Mouse (Mus musculus): ENCODE measurements around the gene Spata4. TPM values are rescaled to one million over a fixed set of nuclear protein-coding genes. Genes with fewer than 3 reads are reported as not detected.

Gene Spata4
- polyA plus RNA-seq (2015; fragmentation: Nextera tagmentation; extraction: Ambion mirVana): 0.20 TPM in 1 of 2 replicates, not detected in the other

GRCm38 (mm10) chr8:54600671-54601251, at the start of gene Spata4:
Spata4 (plus strand) TSS chr8:54600781.
- peak within 1 kb of the TSS; percentile 31 for H3K4me3 ChIP-seq (replicated peaks; ENCODE audit: low read length)
- 5% methylated on average over 21 of the region's 21 CpGs for WGBS
- H3K4me1 ChIP-seq (replicated peaks; ENCODE audit: control insufficient read depth, insufficient read depth, low read length): peaks cover 7% of the 10 kb centered on the region
- ATAC-seq: peak; percentile 91
- H3K27ac ChIP-seq (ENCODE audit: low read length): no peak within 1 kb of the TSS
- no peaks in the 10 kb centered on the region for H3K36me3 ChIP-seq (ENCODE audit: control insufficient read depth, insufficient read depth)
- no peaks in the 10 kb centered on the region for H3K27me3 ChIP-seq (replicated peaks; ENCODE audit: control insufficient read depth, insufficient read depth, low read length)
- H3K4me2 ChIP-seq (ENCODE audit: low read length): peak within 1 kb of the TSS; percentile 63
- no peaks in the 10 kb centered on the region for H3K9me3 ChIP-seq (ENCODE audit: control insufficient read depth, low read length)
- H3K9ac ChIP-seq (replicated peaks; ENCODE audit: low read depth, low read length): peak within 1 kb of the TSS; percentile 44

GRCm38 (mm10) chr8:54554921-54555320, 45.7 kb upstream of the Spata4 start:
- Histone ChIP-seq H3K9me3 (ENCODE audit: control insufficient read depth, low read length) (no peaks in the 10 kb centered on the region), H3K27me3 (replicated peaks; ENCODE audit: control insufficient read depth, insufficient read depth, low read length) (no peaks in the 10 kb centered on the region), H3K36me3 (ENCODE audit: control insufficient read depth, insufficient read depth) (no peaks in the 10 kb centered on the region), H3K27ac (ENCODE audit: low read length) (no peak overlapping the region), H3K4me3 (replicated peaks; ENCODE audit: low read length) (no peak overlapping the region), H3K4me2 (ENCODE audit: low read length) (no peak overlapping the region), H3K4me1 (replicated peaks; ENCODE audit: control insufficient read depth, insufficient read depth, low read length) (no peaks in the 10 kb centered on the region), H3K9ac (replicated peaks; ENCODE audit: low read depth, low read length) (no peak overlapping the region)
- 88% methylated on average over 2 of the region's 2 CpGs for WGBS
- no peak for ATAC-seq

- Histone ChIP-seq H3K4me3 (replicated peaks; ENCODE audit: low read length) (no peak overlapping the region), H3K4me1 (replicated peaks; ENCODE audit: control insufficient read depth, insufficient read depth, low read length) (no peaks in the 10 kb centered on the region), H3K4me2 (ENCODE audit: low read length) (no peak overlapping the region), H3K27ac (ENCODE audit: low read length) (no peak overlapping the region), H3K9ac (replicated peaks; ENCODE audit: low read depth, low read length) (no peak overlapping the region), H3K27me3 (replicated peaks; ENCODE audit: control insufficient read depth, insufficient read depth, low read length) (no peaks in the 10 kb centered on the region), H3K36me3 (ENCODE audit: control insufficient read depth, insufficient read depth) (no peaks in the 10 kb centered on the region), H3K9me3 (ENCODE audit: control insufficient read depth, low read length) (no peaks in the 10 kb centered on the region)
- 84% methylated on average over 4 of the region's 4 CpGs for WGBS
- ATAC-seq: no peak
These were observed 38.4 kb upstream of the Spata4 start for GRCm38 (mm10) chr8:54562137-54562536.

- H3K4me1 ChIP-seq (replicated peaks; ENCODE audit: control insufficient read depth, insufficient read depth, low read length): no peaks in the 10 kb centered on the region
- 93% methylated on average over 1 of the region's 1 CpGs for WGBS
- H3K4me3 ChIP-seq (replicated peaks; ENCODE audit: low read length): no peak overlapping the region
- H3K4me2 ChIP-seq (ENCODE audit: low read length): no peak overlapping the region
- no peak for ATAC-seq
- H3K27ac ChIP-seq (ENCODE audit: low read length): no peak overlapping the region
- no peaks in the 10 kb centered on the region for H3K27me3 ChIP-seq (replicated peaks; ENCODE audit: control insufficient read depth, insufficient read depth, low read length)
- no peaks in the 10 kb centered on the region for H3K36me3 ChIP-seq (ENCODE audit: control insufficient read depth, insufficient read depth)
- H3K9me3 ChIP-seq (ENCODE audit: control insufficient read depth, low read length): no peaks in the 10 kb centered on the region
- no peak overlapping the region for H3K9ac ChIP-seq (replicated peaks; ENCODE audit: low read depth, low read length)
These were observed 35.4 kb upstream of the Spata4 start for GRCm38 (mm10) chr8:54565181-54565580.

GRCm38 (mm10) chr8:54565603-54566260, 34.8 kb upstream of the Spata4 start:
- Histone ChIP-seq H3K27ac (ENCODE audit: low read length) (no peak overlapping the region), H3K4me1 (replicated peaks; ENCODE audit: control insufficient read depth, insufficient read depth, low read length) (no peaks in the 10 kb centered on the region), H3K9ac (replicated peaks; ENCODE audit: low read depth, low read length) (no peak overlapping the region), H3K4me3 (replicated peaks; ENCODE audit: low read length) (no peak overlapping the region), H3K36me3 (ENCODE audit: control insufficient read depth, insufficient read depth) (no peaks in the 10 kb centered on the region), H3K4me2 (ENCODE audit: low read length) (no peak overlapping the region), H3K27me3 (replicated peaks; ENCODE audit: control insufficient read depth, insufficient read depth, low read length) (no peaks in the 10 kb centered on the region), H3K9me3 (ENCODE audit: control insufficient read depth, low read length) (no peaks in the 10 kb centered on the region)
- ATAC-seq: no peak
- 88% methylated on average over 7 of the region's 7 CpGs for WGBS

- Histone ChIP-seq H3K36me3 (ENCODE audit: control insufficient read depth, insufficient read depth) (no peaks in the 10 kb centered on the region), H3K27ac (ENCODE audit: low read length) (no peak overlapping the region), H3K27me3 (replicated peaks; ENCODE audit: control insufficient read depth, insufficient read depth, low read length) (no peaks in the 10 kb centered on the region), H3K4me1 (replicated peaks; ENCODE audit: control insufficient read depth, insufficient read depth, low read length) (no peaks in the 10 kb centered on the region), H3K4me3 (replicated peaks; ENCODE audit: low read length) (no peak overlapping the region), H3K9ac (replicated peaks; ENCODE audit: low read depth, low read length) (no peak overlapping the region), H3K9me3 (ENCODE audit: control insufficient read depth, low read length) (no peaks in the 10 kb centered on the region), H3K4me2 (ENCODE audit: low read length) (no peak overlapping the region)
- WGBS: 40% methylated on average over 2 of the region's 2 CpGs
- peak; percentile 45; the same call in 1 of the 2 replicates for ATAC-seq
These were observed 33.4 kb upstream of the Spata4 start for GRCm38 (mm10) chr8:54567168-54567567.

GRCm38 (mm10) chr8:54570618-54571609, 29.7 kb upstream of the Spata4 start:
- ATAC-seq: no peak
- Histone ChIP-seq H3K4me3 (replicated peaks; ENCODE audit: low read length) (no peak overlapping the region), H3K36me3 (ENCODE audit: control insufficient read depth, insufficient read depth) (no peaks in the 10 kb centered on the region), H3K27me3 (replicated peaks; ENCODE audit: control insufficient read depth, insufficient read depth, low read length) (no peaks in the 10 kb centered on the region), H3K9me3 (ENCODE audit: control insufficient read depth, low read length) (no peaks in the 10 kb centered on the region), H3K4me2 (ENCODE audit: low read length) (no peak overlapping the region), H3K27ac (ENCODE audit: low read length) (no peak overlapping the region), H3K4me1 (replicated peaks; ENCODE audit: control insufficient read depth, insufficient read depth, low read length) (no peaks in the 10 kb centered on the region), H3K9ac (replicated peaks; ENCODE audit: low read depth, low read length) (no peak overlapping the region)
- 76% methylated on average over 15 of the region's 15 CpGs for WGBS

GRCm38 (mm10) chr8:54581436-54581835, 19.1 kb upstream of the Spata4 start:
- Histone ChIP-seq H3K9ac (replicated peaks; ENCODE audit: low read depth, low read length) (no peak overlapping the region), H3K4me1 (replicated peaks; ENCODE audit: control insufficient read depth, insufficient read depth, low read length) (no peaks in the 10 kb centered on the region), H3K4me3 (replicated peaks; ENCODE audit: low read length) (no peak overlapping the region), H3K9me3 (ENCODE audit: control insufficient read depth, low read length) (no peaks in the 10 kb centered on the region), H3K36me3 (ENCODE audit: control insufficient read depth, insufficient read depth) (no peaks in the 10 kb centered on the region), H3K27ac (ENCODE audit: low read length) (no peak overlapping the region), H3K4me2 (ENCODE audit: low read length) (no peak overlapping the region), H3K27me3 (replicated peaks; ENCODE audit: control insufficient read depth, insufficient read depth, low read length) (no peaks in the 10 kb centered on the region)
- 89% methylated on average over 3 of the region's 3 CpGs for WGBS
- no peak for ATAC-seq

- no peak for ATAC-seq
- Histone ChIP-seq H3K4me1 (replicated peaks; ENCODE audit: control insufficient read depth, insufficient read depth, low read length) (no peaks in the 10 kb centered on the region), H3K27ac (ENCODE audit: low read length) (no peak overlapping the region), H3K36me3 (ENCODE audit: control insufficient read depth, insufficient read depth) (no peaks in the 10 kb centered on the region), H3K9ac (replicated peaks; ENCODE audit: low read depth, low read length) (no peak overlapping the region), H3K4me3 (replicated peaks; ENCODE audit: low read length) (no peak overlapping the region), H3K9me3 (ENCODE audit: control insufficient read depth, low read length) (no peaks in the 10 kb centered on the region), H3K27me3 (replicated peaks; ENCODE audit: control insufficient read depth, insufficient read depth, low read length) (no peaks in the 10 kb centered on the region), H3K4me2 (ENCODE audit: low read length) (no peak overlapping the region)
- 45% methylated on average over 1 of the region's 1 CpGs for WGBS
These were observed 17.7 kb upstream of the Spata4 start for GRCm38 (mm10) chr8:54582886-54583285.

Measured in forebrain, embryonic 16.5 days (tissue).